Mouse (Mus musculus) limb, embryonic 14.5 days (tissue): ENCODE measurements around the gene Dkc1. TPM values are rescaled to one million over a fixed set of nuclear protein-coding genes. Genes with fewer than 3 reads are reported as not detected.

Source experiments
- ATAC-seq: fragments of 200-750 bp; cut with Nextera tagmentation; 2 replicates; pipeline ENCODE4 v1.8.0; 2017; ENCODE audit warnings: low read depth, moderate number of reproducible peaks, moderate TSS enrichment; ENCODE audit not compliant: low FRiP score
- DNase-seq: peaks from one replicate; pipeline ENCODE4 v3.0.0-alpha.2; 2015; ENCODE audit warnings: low spot score
- H3K27ac ChIP-seq: fragments of 300-500 bp; sonication (generic); replicated peaks from 2 replicates; pipeline ENCODE4 v1.5.1; 2014; ENCODE audit warnings: low read depth, mild to moderate bottlenecking, low read length, moderate library complexity, mixed read lengths
- H3K27me3 ChIP-seq: fragments of 300-500 bp; sonication (generic); 2 replicates; pipeline ENCODE4 v1.6.1; 2014; ENCODE audit warnings: low read length, mixed read lengths; ENCODE audit not compliant: control insufficient read depth, insufficient read depth
- H3K36me3 ChIP-seq: fragments of 300-500 bp; sonication (generic); 2 replicates; pipeline ENCODE4 v1.6.1; 2014; ENCODE audit warnings: mild to moderate bottlenecking, low read length, moderate library complexity, mixed read lengths; ENCODE audit not compliant: control insufficient read depth, insufficient read depth
- H3K4me1 ChIP-seq: fragments of 300-500 bp; sonication (generic); 2 replicates; pipeline ENCODE4 v1.6.1; 2014; ENCODE audit warnings: antibody characterized with exemption, low read length, mixed read lengths; ENCODE audit not compliant: control insufficient read depth, insufficient read depth
- H3K4me2 ChIP-seq: fragments of 300-500 bp; sonication (generic); replicated peaks from 2 replicates; pipeline ENCODE4 v1.6.1; 2014; ENCODE audit warnings: low read depth, mild to moderate bottlenecking, low read length, moderate library complexity; ENCODE audit not compliant: severe bottlenecking
- H3K4me3 ChIP-seq: fragments of 300-500 bp; sonication (generic); replicated peaks from 2 replicates; pipeline ENCODE4 v1.5.1; 2014; ENCODE audit warnings: low read length
- H3K9ac ChIP-seq: fragments of 300-500 bp; sonication (generic); 2 replicates; pipeline ENCODE4 v1.6.1; 2014; ENCODE audit warnings: mild to moderate bottlenecking, low read depth, low read length, moderate library complexity; ENCODE audit not compliant: severe bottlenecking
- H3K9me3 ChIP-seq: fragments of 300-500 bp; sonication (generic); 2 replicates; pipeline ENCODE4 v1.6.1; 2016; ENCODE audit warnings: low read length; ENCODE audit not compliant: control insufficient read depth
- POLR2A ChIP-seq: fragments of 200-500 bp; IDR thresholded peaks from 2 replicates; pipeline ENCODE4 v1.8.0; 2012; ENCODE audit warnings: inconsistent platforms, mild to moderate bottlenecking, moderate library complexity, borderline replicate concordance; ENCODE audit not compliant: insufficient read depth, insufficient read length; ENCODE audit errors: extremely low read depth
- WGBS: fragments of 180-500 bp; shearing (Covaris S2); extraction: QIAGEN DNeasy Blood & Tissue Kit; methylation state at CpG from one replicate; pipeline ENCODE4 v1.1.7; 2014; 5-methylcytosine and 5-hydroxymethylcytosine counted together
- polyA plus RNA-seq, 2 experiments: library from polyadenylated mRNA; depleted of rRNA in 1 of 2; stranded (reverse) in 1 of 2; unstranded in 1 of 2; fragments of >200 nt; fragmentation: Nextera tagmentation in 1 of 2; extraction: Ambion mirVana in 1 of 2; gene quantifications; 2 replicates each; pipeline versions ENCODE4 v1.2.1 to v1.2.3; 2012 to 2014

Dkc1 gene
- polyA plus RNA-seq, 2 experiments = 77.7 to 118 TPM

- Histone ChIP-seq H3K4me3 (peak overlapping the region; percentile 47), H3K27me3 (no peaks in the 10 kb centered on the region), H3K9me3 (no peaks in the 10 kb centered on the region), H3K9ac (peak overlapping the region; percentile 54), H3K27ac (no peak overlapping the region), H3K4me2 (peak overlapping the region; percentile 48), H3K4me1 (no peaks in the 10 kb centered on the region), H3K36me3 (no peaks in the 10 kb centered on the region)
- DNase-seq (no peak), ATAC-seq (no peak)
- WGBS = 29% methylated on average over 16 of the region's 26 CpGs
- no peak for TF ChIP-seq POLR2A
Observed at GRCm38 (mm10) chrX:75083982-75084773, 11.5 kb upstream of the Dkc1 start.

GRCm38 (mm10) chrX:75084774-75085508 lies 10.7 kb upstream of the Dkc1 start, which contains the start of gene Gab3:
Gab3 (minus strand) TSS chrX:75085458.
- no peaks in the 10 kb centered on the region for H3K4me1 ChIP-seq
- DNase-seq (peak; percentile 57), ATAC-seq (peak; percentile 73; the same call in 1 of the 2 replicates)
- 25% methylated on average over 11 of the region's 17 CpGs for WGBS
- H3K27ac ChIP-seq = no peak within 1 kb of the TSS
- no peaks in the 10 kb centered on the region for H3K36me3 ChIP-seq
- H3K27me3 ChIP-seq = no peaks in the 10 kb centered on the region
- no peaks in the 10 kb centered on the region for H3K9me3 ChIP-seq
- H3K4me2 ChIP-seq = peak within 1 kb of the TSS; percentile 48
- no peak for TF ChIP-seq POLR2A
- H3K4me3 ChIP-seq = peak within 1 kb of the TSS; percentile 47
- peak within 1 kb of the TSS; percentile 54 for H3K9ac ChIP-seq

- no peak for ATAC-seq
- DNase-seq = no peak
- no peaks in the 10 kb centered on the region for H3K27me3 ChIP-seq
Observed at GRCm38 (mm10) chrX:75085654-75086053, 10.0 kb upstream of the Dkc1 start.

DNA sequence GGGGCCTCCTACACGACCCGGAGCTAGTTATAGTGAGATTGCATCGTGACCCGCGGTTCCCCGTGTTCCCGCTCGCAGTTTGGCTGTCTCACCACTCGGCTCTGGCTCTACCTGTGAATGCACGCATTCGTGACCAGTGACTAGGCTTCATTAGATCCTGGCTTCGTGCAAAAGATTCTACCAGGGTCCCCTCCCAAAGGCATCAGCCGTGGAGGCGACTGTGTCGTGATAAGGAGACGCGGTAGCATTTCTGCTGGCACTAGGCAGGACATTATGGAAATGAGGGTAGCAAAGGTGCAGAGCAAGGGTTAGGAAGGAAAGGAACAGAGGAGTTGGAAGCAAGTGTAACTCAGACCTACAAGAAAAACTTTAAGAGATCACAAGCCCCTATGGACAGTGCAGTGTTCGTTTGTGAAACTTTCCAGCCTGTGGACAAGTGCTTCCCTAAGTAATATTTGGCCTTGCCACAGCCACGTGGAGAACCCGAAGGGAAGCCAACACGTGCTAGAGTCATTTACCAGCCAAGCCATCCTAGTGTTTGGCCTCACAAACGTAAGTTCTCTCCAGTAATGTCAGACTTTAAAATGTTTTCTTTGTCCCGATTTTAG lies 613 bp downstream of the Dkc1 start:
- Histone ChIP-seq H3K36me3 (peaks cover 22% of the 10 kb centered on the region), H3K27me3 (no peaks in the 10 kb centered on the region), H3K9me3 (no peaks in the 10 kb centered on the region), H3K9ac (peak overlapping the region; percentile 63), H3K27ac (peak overlapping the region; percentile 75; the same call in 1 of the 2 replicates), H3K4me2 (peak overlapping the region; percentile 53), H3K4me1 (no peaks in the 10 kb centered on the region), H3K4me3 (peak overlapping the region; percentile 53)
- WGBS = 24% methylated on average over 23 of the region's 23 CpGs
- DNase-seq (peak; percentile 17), ATAC-seq (no peak; the same call in 1 of the 2 replicates)
- no peak for TF ChIP-seq POLR2A

More at GRCm38 (mm10) chrX:75085654-75086053, 10.0 kb upstream of the Dkc1 start:
- Histone ChIP-seq H3K9me3 (no peaks in the 10 kb centered on the region), H3K9ac (no peak overlapping the region), H3K4me2 (no peak overlapping the region), H3K4me1 (no peaks in the 10 kb centered on the region), H3K27ac (no peak overlapping the region), H3K4me3 (no peak overlapping the region), H3K36me3 (no peaks in the 10 kb centered on the region)
- no peak for TF ChIP-seq POLR2A
- WGBS = 30% methylated on average over 1 of the region's 1 CpGs

DNA sequence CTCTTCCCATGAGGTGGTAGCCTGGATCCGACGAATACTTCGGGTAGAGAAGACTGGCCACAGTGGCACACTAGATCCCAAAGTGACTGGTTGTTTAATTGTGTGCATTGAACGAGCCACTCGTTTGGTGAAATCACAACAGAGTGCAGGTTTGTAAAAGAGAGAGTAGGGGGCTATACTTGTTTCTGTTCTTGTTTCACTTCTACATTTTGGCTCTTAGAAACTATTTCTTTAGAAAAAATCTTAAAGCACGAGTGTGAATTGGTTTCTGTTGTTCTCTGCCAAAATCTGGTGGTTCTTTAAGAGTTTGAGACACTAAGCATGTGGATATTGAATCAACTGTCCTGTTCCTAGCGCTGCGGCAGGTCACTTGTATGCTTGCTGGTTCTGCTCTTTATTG lies 3.1 kb downstream of the Dkc1 start:
- Histone ChIP-seq H3K4me3 (no peak overlapping the region), H3K4me2 (no peak overlapping the region), H3K9me3 (no peaks in the 10 kb centered on the region), H3K27ac (no peak overlapping the region), H3K27me3 (no peaks in the 10 kb centered on the region), H3K4me1 (no peaks in the 10 kb centered on the region), H3K9ac (no peak overlapping the region), H3K36me3 (peaks cover 33% of the 10 kb centered on the region)
- DNase-seq = no peak
- ATAC-seq = no peak
- TF ChIP-seq POLR2A = no peak
- 89% methylated on average over 8 of the region's 8 CpGs for WGBS
